Mouse (Mus musculus): Measurements from ENCODE around the gene Cdh24.

DNA sequence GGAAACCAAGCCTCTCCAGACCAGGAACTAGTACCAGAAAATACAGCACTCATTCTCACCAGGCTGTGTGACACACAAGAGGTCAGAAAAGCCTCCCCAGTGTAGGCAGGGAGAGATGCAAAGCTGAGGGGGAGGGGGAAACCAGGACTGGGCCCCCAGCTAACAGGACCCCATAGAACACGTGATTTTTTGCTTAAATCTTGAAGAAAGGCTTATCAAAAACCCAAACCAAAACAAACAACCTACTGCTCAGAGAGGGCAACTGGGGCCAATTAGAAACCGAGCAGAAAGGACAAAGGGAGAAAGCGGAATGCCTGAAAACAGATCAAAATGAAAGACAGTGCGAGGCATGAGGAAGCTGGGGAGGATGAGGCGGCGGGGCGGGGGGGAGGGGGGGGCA lies 11.6 kb upstream of the Cdh24 start:
- TF ChIP-seq CTCF (IDR thresholded peaks at IDR 0.05; ENCODE audit: control insufficient read depth, insufficient read depth, low read length) = no peak
- no peak for TF ChIP-seq POLR2A (IDR thresholded peaks at IDR 0.05; ENCODE audit: borderline replicate concordance, control insufficient read depth, low read depth, low read length)

All from bone marrow, adult 2 months (tissue).